Mouse (Mus musculus) urinary bladder, adult 18-20 months (tissue): Measurements from ENCODE around the gene Rasgrp1.
A peak's percentile ranks its signal among the peaks of the same experiment; 100 is the strongest.

ENCODE experiments used
- DNase-seq, 2 experiments: peaks; one replicate each; pipeline ENCODE4 v3.0.0; 2022; ENCODE audit warnings: low spot score in 2 of 2, mixed read lengths in 2 of 2

Gene Rasgrp1

DNA sequence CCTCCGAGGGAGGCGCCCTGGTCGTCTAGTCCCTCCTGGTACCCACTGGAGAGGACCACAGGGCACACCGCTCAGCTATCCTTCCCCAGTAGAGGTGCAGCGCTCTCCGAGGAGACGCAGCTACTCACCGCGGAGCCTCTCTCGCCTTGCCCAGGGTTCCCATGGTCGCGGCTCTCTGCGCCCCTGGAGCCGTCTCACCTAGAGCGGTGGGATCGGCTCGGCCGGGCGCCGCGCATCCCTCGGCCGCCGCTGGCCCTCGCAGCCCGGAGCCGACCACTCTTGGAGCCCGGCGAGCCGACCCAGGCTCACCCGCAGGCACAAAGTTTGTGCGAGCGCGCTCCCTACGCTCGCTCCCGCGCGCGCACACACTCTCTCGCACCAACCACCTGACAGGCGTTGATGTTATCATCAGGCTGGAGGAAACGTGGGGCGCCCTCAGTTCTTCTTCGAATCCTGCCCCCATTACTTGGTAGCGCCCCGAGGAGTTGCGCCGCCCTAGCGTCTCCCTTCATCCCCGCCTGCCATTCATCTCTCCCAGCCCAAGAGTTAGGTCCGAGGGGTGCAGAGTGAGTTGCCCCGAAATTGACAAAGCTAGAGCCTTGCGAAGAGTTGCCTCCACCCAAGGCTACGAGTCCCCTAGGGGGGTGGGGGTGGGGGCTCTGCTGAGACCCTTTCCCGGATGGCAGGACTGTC is at the start of gene Rasgrp1:
Gene Rasgrp1, minus strand, starts transcription at position 455 of the 693 bp plus-strand sequence.
- peak in 1 of 2 experiments; percentile 23 for DNase-seq

DNA sequence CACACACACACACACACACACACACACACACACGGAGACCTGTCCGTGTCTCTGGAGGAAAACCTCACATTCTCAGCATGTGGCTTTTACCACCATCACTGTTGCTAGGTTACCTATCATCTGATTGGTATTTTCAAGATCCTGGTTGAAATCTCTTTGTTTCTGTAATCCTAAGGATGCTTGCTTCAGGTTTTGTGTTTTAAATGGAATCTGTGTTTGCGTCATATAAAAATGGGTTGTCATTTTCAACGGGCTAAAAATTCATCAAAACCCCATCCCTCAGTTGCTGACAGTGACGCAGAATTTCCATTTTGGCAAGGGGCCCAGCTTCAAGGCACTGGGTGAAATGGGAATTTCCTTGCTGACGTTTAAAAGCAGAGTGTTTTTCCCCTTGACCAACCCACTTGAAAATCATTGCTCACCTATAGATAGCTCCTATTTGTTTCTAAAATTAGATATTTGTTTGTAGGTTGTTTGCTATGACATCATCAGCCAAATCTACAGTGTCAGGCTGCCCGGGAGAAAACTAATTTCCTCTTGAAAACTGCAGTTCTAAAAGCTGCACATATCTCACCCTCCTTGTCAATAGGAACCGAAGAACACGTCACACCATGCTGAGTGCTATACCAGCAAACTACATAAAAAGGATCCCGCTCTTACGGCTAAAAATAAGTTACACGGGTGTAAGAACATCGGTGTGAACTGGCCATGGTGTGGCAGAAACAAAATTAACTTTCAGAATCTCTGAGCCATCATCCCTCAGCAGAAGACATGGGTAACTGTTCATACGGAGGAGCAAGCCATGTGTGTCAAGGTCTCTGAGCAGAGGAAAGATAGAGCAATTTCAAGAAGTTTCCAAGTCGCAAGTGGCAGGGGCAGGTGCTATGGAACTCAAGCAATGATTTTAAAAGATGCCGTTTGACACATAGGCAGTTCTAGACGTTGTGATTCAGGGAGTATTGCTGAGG is 47.4 kb upstream of the Rasgrp1 start:
- DNase-seq = no peak

DNA sequence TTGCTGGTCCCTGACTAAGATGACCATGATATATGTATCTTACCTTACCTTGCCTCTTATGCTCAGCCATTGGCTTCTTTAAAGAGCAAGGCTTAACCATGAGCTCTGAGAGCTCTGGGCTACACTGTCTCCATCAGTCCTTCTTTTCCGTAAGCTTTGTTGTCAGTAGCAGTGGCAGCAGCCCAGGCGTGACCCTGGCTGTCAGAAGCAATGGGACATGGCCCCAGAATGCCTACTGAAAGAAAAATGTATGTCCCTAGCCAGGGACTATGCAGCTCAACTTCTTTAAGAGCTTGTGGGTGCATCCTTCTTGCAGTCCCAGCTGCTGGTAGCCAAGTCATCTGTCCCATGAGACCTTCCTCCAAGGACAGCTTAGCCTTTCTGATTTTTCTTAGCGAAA is 46.7 kb upstream of the Rasgrp1 start:
- DNase-seq = no peak

DNA sequence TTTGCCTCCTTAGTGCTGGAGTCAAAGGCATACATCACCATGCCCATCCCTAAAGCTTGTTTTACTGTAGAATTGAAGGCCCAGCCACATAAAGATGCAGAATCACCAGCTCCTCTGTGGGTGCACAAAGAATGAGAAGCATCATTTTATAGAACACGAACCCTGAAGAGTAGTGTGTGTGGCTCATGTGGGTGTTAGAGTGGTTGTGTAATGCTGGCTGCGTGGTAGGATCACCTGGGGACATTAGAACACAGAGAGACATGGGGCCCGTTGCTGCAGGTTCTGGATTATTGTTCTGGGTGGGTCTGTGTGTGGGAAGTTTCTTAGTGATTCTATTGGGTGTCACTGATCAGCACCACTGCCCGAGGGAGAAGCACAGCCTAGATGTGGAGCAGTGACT is 45.3 kb upstream of the Rasgrp1 start:
- DNase-seq = no peak

DNA sequence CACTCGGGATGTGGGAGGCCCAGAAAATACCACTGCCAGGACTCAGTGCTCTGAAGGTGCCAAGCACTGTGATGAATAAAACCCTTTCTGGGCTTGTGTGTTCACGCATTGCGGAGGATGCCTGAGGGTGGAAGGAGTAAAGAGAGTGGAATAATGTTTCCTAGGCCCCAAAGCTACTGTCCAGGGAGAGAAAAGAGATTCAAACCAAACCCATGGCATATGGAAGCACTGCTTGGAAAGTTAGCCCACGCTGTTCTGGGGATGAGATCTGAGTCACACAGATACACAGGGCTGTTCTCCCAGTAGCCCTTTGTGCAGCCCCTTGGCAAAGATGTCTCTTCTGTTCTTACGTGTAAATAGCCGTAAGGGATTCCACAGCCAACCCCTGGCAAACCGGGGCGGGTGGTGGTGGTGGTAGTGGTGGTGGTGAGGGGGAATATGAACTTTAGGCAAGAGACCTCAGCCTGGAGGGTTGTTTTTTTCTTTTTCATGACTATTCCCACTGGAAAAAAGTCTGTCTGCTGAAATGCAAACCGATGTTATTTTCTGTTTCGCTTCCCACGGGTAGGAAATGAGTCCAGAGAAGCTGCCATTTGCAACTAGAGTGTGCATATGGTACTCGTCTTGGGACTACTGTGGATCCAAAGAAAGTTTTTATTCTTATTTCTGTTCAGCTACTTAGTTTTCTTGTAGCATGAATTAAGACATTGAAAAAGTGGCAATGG is 44.3 kb upstream of the Rasgrp1 start:
- no peak for DNase-seq

DNA sequence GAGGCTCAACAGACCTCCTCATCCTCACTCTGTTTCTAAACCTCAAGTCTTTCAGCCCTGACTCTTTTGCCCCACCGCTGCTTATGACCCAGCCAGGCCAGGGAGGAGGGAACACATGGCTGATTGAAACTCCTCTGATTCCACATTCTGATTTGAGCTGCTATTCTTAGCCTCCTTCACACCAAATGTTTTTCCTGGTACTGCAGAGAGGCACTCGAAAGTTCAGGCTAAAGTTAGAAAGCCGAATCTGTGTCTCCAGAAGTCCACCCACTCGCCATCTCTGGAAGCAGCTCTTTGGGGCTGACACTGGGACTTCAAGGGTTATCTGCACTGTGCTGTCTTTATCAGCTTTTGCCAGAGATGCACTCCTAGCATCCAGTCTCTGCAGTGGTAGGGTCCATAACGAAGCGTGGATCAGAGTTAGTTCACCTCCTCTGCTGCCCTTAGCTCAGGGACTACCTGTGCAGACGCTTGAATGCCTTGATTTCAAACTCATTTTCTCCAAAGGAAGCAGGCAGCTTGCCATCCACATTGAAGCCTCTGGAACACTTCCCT is 43.3 kb upstream of the Rasgrp1 start:
- no peak for DNase-seq

DNA sequence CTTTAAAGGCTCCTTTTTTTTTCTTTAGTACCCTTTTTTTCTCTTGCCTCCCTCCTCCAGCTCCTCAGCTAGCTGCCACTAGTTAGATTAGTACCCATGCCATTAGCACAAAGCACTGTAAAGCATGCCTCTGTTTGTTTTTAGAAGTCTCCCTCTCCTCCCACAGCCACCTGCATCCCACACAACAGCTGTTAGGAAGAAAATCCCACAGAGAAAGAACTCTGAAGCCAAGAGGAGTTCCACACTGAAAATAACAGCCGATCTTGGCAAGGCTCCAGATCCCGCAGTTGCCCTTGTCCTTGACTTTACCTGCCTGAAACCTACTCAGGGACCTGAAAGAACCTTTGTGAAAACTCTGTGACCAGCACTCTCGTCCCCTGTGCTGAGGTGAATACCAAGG is 38.5 kb upstream of the Rasgrp1 start:
- DNase-seq = no peak

DNA sequence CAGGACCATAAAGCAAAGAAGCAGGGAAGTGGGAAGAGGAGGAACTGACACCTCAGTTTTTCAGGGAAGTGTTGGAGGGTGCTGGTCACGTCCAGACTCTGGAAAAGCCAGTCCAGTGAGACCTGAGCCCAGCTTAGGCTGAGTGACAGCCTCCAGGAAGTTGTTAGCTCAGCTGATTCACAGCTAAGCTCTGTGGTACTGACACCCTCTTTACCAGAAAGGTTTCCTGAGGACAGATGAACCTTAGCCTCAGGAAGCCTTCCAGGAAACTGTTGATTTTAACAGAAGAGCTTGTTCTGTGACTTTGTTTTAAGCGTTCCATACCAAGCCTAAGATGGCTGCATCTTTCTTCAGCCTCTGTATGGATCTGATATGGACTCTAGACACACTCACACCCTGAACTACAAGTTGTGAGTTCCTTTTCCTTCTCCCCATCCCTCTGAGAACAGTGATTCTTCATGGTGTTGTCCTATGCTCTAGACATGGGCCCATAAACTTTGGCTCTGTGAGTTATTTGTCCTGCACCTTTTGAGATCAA is 31.6 kb upstream of the Rasgrp1 start:
- DNase-seq = no peak

DNA sequence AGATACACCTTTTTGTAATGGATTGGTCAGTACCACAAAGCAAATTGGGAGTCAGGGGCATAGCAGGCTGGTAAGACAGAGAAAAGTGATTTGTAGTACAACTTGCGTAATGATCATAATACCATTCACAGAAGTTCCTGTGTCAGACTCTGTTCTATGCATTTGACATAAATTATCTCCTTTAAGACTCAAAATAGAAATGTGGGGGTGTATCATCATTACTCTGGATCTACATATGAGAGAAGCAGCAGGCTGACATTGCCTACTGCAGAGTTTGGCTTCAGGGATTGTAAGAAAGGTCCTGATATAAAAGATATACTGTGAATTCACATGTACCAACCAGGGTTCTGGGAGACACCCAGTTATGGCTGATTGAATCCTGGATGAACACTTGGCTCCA is 28.9 kb upstream of the Rasgrp1 start:
- no peak for DNase-seq

DNA sequence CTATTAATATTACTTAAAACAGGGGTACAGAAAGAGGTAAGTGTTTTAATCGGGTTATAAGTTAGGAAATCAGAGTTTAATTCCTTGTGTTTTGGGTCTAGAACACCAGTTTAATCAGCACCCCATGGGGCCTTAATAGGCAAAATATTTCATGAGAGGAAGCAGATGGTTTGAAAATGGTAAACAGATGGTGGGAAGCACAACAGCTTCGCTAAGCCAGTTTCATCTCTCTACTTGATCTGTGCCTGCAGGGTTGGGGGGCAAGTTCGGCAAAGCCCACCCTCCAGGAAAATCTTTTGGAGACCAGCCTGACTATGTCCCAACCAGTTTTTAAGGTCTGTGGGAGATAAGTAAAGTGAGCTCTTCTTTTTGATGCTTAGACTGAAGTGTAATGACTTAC is 23.7 kb upstream of the Rasgrp1 start:
- no peak for DNase-seq

DNA sequence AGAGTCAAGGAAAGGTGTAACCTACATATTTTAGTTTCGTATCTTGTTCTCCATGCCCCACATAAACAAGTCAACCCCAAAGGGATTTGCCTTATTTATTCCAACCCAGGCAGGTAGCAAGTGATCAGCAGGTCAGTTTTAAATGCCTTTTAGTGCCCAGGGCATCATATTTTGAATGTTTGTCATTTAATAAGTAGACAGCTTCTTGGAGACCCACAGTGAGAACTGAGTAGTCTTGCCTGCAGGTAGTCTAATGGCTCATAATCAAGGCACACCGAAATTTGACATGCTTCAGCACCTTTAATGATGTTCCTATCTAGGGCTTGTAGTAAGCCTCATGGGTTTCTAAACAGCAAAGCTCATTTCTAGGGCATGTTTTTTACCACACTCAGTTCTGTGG is 21.3 kb upstream of the Rasgrp1 start:
- no peak for DNase-seq

DNA sequence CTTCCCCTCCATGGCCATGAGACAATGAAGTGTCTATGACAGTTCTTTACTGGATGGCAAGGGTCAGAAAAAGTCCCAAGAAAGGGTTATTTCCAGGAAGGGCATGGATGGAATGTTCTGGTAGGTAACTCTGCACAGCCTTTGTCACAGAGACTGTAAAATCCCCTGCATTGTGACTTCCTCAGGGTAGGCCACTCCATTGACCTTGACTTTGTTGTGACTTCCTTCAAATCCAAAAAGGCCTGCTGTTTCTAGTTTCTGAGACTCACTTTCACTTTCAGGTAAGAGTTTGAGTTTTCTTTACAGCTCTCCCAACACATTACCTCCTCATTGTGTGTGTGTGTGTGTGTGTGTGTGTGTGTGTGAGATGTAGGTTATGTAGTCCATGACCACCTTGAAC is 15.1 kb upstream of the Rasgrp1 start:
- DNase-seq = no peak

DNA sequence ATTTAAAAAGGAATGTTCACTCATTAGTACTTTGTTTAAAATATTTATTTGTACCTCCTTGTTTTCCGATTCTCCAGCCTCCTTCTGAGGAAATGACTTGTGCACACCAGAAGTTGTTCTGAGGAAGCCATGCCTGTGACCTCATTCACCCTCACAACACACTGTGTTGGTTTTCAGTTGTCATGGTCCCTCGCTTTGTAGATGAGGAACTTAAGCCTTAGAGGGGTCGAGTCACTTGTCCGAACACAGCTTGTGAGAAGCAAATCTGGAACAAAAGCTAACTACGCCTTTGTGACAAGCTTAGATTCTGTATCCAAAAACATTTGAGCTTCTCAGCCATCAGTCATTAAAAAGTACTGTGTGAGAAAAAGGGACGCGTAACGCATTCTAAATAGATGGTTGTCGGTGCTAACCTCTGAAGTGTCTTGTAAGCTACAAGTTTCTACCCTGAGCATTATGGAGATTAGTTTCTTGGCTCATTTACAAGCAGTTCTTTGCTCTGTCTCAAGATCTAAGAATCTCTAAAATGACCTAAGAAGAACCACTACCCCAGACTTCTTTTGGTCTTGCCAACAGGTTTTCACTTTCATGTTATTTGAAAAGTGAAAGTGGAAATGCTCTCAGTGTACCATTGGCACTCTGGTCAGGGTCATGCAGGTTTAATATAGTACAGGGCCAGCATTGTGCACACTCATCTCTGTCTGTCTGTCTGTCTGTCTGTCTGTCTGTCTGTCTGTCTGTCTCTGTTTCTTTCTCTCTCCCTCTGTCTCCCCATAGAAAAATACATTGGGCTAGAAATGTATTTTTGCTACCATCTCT is 9.7 kb upstream of the Rasgrp1 start:
- no peak for DNase-seq

DNA sequence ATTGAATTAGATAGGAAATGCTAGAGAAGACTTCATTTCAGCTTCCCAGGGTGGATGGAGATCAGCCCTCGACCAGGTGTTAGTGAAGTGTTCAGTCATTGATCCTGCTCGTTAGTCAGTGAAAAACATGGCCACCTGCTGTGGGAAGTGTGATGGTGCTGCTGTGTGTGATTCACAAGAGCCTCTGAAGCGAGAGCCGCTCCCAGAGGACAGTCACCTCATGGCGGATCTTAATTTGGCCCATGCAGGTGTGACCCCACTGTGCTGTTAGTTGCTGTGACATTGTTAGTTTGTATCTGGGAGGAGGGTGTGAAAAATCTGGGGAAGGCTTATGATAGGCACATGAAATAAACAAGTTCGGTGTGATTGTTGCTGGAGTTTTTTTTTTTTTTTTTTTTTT is 7.3 kb upstream of the Rasgrp1 start:
- no peak for DNase-seq

DNA sequence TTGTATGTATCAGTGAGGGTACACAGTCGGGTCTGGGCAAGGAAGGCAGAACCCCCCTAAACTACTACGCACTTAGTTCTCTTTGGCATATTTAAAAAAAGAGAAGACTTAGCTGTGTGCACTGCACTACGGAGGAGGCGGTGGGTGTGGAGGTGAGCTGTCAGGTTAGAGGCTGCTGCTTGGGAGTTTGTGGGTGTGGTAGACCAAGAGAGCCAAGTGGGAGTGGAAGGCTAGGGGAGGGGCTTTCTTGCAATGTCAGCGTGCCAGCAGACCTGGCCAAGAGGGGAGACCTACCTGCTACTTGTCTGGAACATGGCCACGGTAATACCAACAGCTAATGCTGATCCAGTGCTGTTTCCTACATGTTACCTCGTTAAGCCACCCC is 431 bp upstream of the Rasgrp1 start:
- DNase-seq = peak in 1 of 2 experiments; percentile 8

DNA sequence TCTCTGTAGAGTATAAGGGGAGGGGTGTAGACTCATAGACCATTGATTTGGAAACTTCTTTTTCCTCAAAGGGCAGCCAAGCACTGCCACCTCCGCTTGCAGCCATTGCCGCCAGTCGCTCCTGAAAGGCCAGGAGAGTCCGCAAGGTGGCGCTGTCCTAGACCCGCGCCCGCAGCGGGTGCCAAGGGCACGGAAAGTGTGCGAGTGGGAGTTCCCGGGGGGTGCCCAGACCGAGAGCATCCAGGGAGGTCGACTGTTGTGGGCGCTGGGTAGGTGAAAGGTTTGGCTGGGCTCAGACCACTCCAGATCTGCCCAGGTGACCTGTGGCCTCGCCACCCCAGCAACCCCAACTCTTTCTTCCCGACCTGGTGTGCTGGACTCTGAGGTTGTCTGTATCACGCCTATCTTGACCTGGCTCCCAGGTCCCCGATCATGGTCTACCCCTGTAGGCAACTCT is 683 bp downstream of the Rasgrp1 start:
- DNase-seq = peak; percentile 20 to 58

DNA sequence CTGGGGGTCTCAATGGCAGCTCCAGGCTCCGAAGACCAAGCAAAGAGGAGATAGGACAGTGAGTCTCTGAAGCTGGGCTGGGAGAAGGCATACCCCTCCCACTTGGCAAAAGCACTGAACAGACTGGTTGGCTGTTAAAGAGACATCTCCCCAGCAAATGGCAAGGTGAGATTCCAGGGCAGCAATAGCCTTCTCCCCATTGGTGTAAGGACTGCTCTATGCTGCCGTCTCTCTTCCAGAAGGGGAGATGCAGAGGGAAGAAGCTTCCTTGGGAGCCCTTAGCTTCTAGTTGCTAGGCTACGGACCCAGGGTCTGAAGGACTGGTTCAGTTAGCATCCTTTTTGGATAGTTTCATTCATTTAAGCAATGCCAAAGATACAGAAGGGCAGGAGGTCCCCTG is 4.3 kb downstream of the Rasgrp1 start:
- no peak for DNase-seq

DNA sequence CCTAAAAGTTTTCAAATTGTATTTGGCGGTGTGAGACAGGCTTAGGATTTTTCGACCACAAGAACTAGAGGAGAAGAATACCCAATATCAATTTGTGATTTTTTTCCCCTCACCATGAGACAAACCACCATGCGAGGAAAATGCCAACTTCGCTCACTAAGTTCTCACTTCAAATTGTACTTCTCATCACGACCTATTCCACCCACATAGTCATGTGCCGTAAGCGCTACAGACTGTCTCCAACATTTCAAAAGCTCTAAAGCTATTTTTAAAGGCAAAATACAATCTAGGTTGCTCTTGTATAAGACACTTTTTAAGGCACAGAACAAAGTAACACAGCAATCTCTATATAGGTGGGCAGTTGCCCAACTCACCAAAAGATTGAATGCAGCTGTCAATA is 4.9 kb downstream of the Rasgrp1 start:
- DNase-seq = no peak

DNA sequence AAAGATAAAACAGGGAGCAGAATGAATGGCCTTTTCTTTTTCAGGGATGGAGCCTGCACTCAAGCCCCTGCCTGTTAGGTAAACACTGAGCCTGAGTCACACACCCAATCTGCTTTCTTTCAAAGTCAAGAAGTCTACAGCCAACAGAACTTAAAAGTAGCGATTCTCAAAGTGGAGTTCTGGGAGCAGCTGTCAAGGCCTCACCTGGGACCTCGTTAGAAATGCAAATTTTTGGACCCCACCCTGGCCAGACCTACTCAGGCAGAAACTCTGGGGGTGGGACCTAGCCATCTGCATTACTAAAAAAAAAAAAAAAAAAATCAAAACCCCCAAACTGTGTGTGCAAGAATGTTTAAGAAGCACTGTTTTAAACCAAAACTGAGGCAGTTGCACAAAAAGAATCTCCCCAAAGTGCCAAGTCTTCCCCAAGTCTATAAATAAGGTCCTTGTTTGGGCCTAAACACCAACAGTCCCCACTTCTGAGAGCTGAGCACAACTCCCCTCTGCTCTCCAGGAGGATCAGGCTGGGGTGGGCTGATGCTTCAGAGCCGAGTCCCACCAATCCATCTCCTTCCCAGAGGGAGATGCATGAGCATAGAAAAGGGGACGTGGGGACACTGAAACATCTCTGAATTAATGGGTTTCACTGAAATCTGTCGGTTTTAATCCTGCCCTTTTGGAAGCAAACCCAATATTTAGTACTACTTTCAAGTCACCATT is 5.7 kb downstream of the Rasgrp1 start:
- DNase-seq = no peak

DNA sequence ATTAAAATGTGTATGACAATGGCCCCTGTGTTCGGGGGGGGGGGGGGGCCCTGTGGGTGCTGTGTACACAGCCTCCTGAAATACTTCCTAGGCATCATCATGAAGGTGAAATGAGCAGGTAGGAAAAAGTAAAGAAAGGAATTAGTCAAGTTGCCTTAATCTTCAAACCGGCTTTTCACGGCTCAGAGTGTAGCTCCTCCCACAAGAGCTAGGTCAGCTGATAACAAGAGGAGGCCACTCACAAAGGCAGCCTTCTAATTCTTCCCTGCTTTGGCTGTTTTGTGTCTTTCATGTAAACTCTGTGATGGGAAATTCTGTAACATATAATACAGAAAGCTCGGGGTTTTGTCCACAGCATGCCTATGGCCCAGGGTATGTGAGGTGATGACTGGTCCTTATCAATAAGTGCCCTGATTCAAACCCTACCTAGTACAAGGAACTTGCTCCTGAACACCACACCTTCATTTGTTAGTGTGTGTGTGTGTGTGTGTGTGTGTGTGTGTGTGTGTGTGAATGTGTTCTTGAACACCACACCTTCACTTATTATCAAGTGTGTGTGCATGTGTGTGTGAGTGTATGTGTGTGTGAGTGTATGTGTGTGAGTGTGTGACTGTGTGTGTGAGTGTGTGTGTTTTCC is 7.1 kb downstream of the Rasgrp1 start:
- DNase-seq = no peak
